Mouse (Mus musculus) small intestine, adult 2 months (tissue): ENCODE results near the gene Ddb1.

Experiments used
- CTCF ChIP-seq: fragments of 200-500 bp; IDR thresholded peaks from 2 replicates; pipeline ENCODE4 v1.5.1; 2012; ENCODE audit warnings: low read depth, mild to moderate bottlenecking, control low read depth, inconsistent platforms, low read length, moderate library complexity, mixed read lengths; ENCODE audit not compliant: insufficient replicate concordance, insufficient read length; ENCODE audit errors: extremely low read depth
- POLR2A ChIP-seq: fragments of 200-500 bp; IDR thresholded peaks from 2 replicates; pipeline ENCODE4 v1.6.1; 2012; ENCODE audit warnings: low read depth, mild to moderate bottlenecking, control low read depth, inconsistent platforms, low read length, moderate library complexity

- TF ChIP-seq CTCF (no peak), POLR2A (no peak)
Measured at GRCm38 (mm10) chr19:10587231-10587630, 17.9 kb upstream of the Ddb1 start.
